Mouse (Mus musculus): Measurements from ENCODE around the gene Nedd8. TPM values are rescaled to one million over a fixed set of nuclear protein-coding genes. Genes with fewer than 3 reads are reported as not detected.

The Nedd8 gene
- polyA plus RNA-seq, 1 experiment, result 361 TPM

DNA sequence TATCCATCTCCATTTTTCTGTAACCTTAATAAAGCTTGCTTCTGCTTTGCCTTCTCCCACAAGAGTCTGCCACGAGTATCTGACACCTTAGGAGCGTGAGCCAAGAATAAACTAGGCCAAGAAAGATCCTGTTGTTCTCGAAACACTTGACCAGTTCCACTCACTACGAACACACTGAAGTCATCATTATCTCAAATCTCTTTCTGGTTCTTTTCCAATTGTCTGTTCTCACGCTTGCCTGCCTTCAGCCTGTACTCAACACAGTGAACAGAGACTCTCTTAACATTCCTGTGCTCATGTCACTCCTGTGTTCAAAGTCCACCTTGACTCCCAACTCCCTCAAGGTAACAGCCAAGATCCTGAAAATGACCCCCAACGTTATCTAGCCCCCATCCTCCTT, 58.6 kb downstream of the Nedd8 start:
- Histone ChIP-seq H3ac (ENCODE audit: control insufficient read depth, insufficient read length) (no peak overlapping the region), H3K4me3 (no peak overlapping the region), H3K27me3 (ENCODE audit: control insufficient read depth, insufficient read depth, insufficient read length) (no peaks in the 10 kb centered on the region), H3K4me2 (ENCODE audit: low read depth) (no peak overlapping the region), H3K79me2 (ENCODE audit: control insufficient read depth, insufficient read depth) (no peaks in the 10 kb centered on the region), H3K36me3 (ENCODE audit: control insufficient read depth, insufficient read depth) (peaks cover 4% of the 10 kb centered on the region)
- TF ChIP-seq USF1 (IDR thresholded peaks at IDR 0.05; ENCODE audit: low read depth), result no peak
- no peak for TF ChIP-seq E2F4 (IDR thresholded peaks at IDR 0.05; ENCODE audit: insufficient read depth)
- no peak for TF ChIP-seq MAX (IDR thresholded peaks at IDR 0.05; ENCODE audit: low read depth)
- TF ChIP-seq POLR2AphosphoS2 (IDR thresholded peaks at IDR 0.05; ENCODE audit: insufficient read length, low read depth), result no peak

Other genes with a start within 250 kb of the Nedd8 start
- gene Dhrs4, start 193.4 kb downstream of the Nedd8 start, polyA plus RNA-seq (2012; fragmentation: generic; extraction: Trizol), result 29.6 TPM
- 0.08 TPM for gene Carmil3, start 181.5 kb downstream of the Nedd8 start, polyA plus RNA-seq (2012; fragmentation: generic; extraction: Trizol)
- gene Cpne6, start 161.7 kb downstream of the Nedd8 start, polyA plus RNA-seq (2012; fragmentation: generic; extraction: Trizol), result not detected
- gene Nrl, start 147.1 kb downstream of the Nedd8 start, polyA plus RNA-seq (2012; fragmentation: generic; extraction: Trizol), result not detected
- 252 TPM for gene Pck2, start 131.9 kb downstream of the Nedd8 start, polyA plus RNA-seq (2012; fragmentation: generic; extraction: Trizol)
- 38.7 TPM for gene Dcaf11, start 112.1 kb downstream of the Nedd8 start, polyA plus RNA-seq (2012; fragmentation: generic; extraction: Trizol)
- 0.48 TPM for gene A730061H03Rik, start 111.7 kb downstream of the Nedd8 start, polyA plus RNA-seq (2012; fragmentation: generic; extraction: Trizol)
- gene Fitm1, start 96.5 kb downstream of the Nedd8 start, polyA plus RNA-seq (2012; fragmentation: generic; extraction: Trizol), result 12.8 TPM
- 81.7 TPM for gene Psme1, start 94.0 kb downstream of the Nedd8 start, polyA plus RNA-seq (2012; fragmentation: generic; extraction: Trizol)
- 18.5 TPM for gene Emc9, start 86.8 kb downstream of the Nedd8 start, polyA plus RNA-seq (2012; fragmentation: generic; extraction: Trizol)
- 139 TPM for gene Psme2, start 81.0 kb downstream of the Nedd8 start, polyA plus RNA-seq (2012; fragmentation: generic; extraction: Trizol)
- 11.2 TPM for gene Rnf31, start 80.4 kb downstream of the Nedd8 start, polyA plus RNA-seq (2012; fragmentation: generic; extraction: Trizol)
- 4.0 TPM for gene Irf9, start 68.6 kb downstream of the Nedd8 start, polyA plus RNA-seq (2012; fragmentation: generic; extraction: Trizol)
- not detected for gene Rec8, start 54.1 kb downstream of the Nedd8 start, polyA plus RNA-seq (2012; fragmentation: generic; extraction: Trizol)
- 109 TPM for gene Ipo4, start 36.2 kb downstream of the Nedd8 start, polyA plus RNA-seq (2012; fragmentation: generic; extraction: Trizol)
- gene Gm49378, start 34.2 kb downstream of the Nedd8 start, polyA plus RNA-seq (2012; fragmentation: generic; extraction: Trizol), result 0.17 TPM
- 57.9 TPM for gene Tm9sf1, start 28.3 kb downstream of the Nedd8 start, polyA plus RNA-seq (2012; fragmentation: generic; extraction: Trizol)
- gene Tssk4, start 21.9 kb downstream of the Nedd8 start, polyA plus RNA-seq (2012; fragmentation: generic; extraction: Trizol), result 0.18 TPM
- 21.3 TPM for gene Mdp1, start 11.6 kb downstream of the Nedd8 start, polyA plus RNA-seq (2012; fragmentation: generic; extraction: Trizol)
- gene Gmpr2, start 183 bp downstream of the Nedd8 start, polyA plus RNA-seq (2012; fragmentation: generic; extraction: Trizol), result 11.9 TPM
- 12.0 TPM for gene Tinf2, start 9.7 kb upstream of the Nedd8 start, polyA plus RNA-seq (2012; fragmentation: generic; extraction: Trizol)
- 0.06 TPM for gene Tgm1, start 41.8 kb upstream of the Nedd8 start, polyA plus RNA-seq (2012; fragmentation: generic; extraction: Trizol)
- gene Rabggta, start 50.1 kb upstream of the Nedd8 start, polyA plus RNA-seq (2012; fragmentation: generic; extraction: Trizol), result 18.4 TPM
- gene Dhrs1, start 73.6 kb upstream of the Nedd8 start, polyA plus RNA-seq (2012; fragmentation: generic; extraction: Trizol), result 76.3 TPM
- gene Nop9, start 73.6 kb upstream of the Nedd8 start, polyA plus RNA-seq (2012; fragmentation: generic; extraction: Trizol), result 24.9 TPM
- 0.17 TPM for gene Cideb, start 86.3 kb upstream of the Nedd8 start, polyA plus RNA-seq (2012; fragmentation: generic; extraction: Trizol)
- 0.01 TPM for gene Ltb4r2, start 89.3 kb upstream of the Nedd8 start, polyA plus RNA-seq (2012; fragmentation: generic; extraction: Trizol)
- 0.04 TPM for gene Ltb4r1, start 93.8 kb upstream of the Nedd8 start, polyA plus RNA-seq (2012; fragmentation: generic; extraction: Trizol)
- gene Adcy4, start 112.0 kb upstream of the Nedd8 start, polyA plus RNA-seq (2012; fragmentation: generic; extraction: Trizol), result 0.06 TPM
- 0.28 TPM for gene Ripk3, start 116.7 kb upstream of the Nedd8 start, polyA plus RNA-seq (2012; fragmentation: generic; extraction: Trizol)
- 2.8 TPM for gene Nfatc4, start 151.0 kb upstream of the Nedd8 start, polyA plus RNA-seq (2012; fragmentation: generic; extraction: Trizol)
- gene Nynrin, start 181.9 kb upstream of the Nedd8 start, polyA plus RNA-seq (2012; fragmentation: generic; extraction: Trizol), result 0.12 TPM
- gene Cbln3, start 212.3 kb upstream of the Nedd8 start, polyA plus RNA-seq (2012; fragmentation: generic; extraction: Trizol), result 0.28 TPM
- gene Khnyn, start 212.8 kb upstream of the Nedd8 start, polyA plus RNA-seq (2012; fragmentation: generic; extraction: Trizol), result 10.0 TPM
- gene Sdr39u1, start 228.2 kb upstream of the Nedd8 start, polyA plus RNA-seq (2012; fragmentation: generic; extraction: Trizol), result 2.4 TPM

Data from myocyte (in vitro differentiated cells).